Mouse (Mus musculus) testis, adult 2 months (tissue): ENCODE measurements around the gene Plrg1.

Source experiments
- CTCF ChIP-seq: fragments of 200-500 bp; IDR thresholded peaks from 2 replicates; pipeline ENCODE4 v1.5.1; 2012; ENCODE audit warnings: low read depth, mild to moderate bottlenecking, inconsistent platforms, low read length, moderate library complexity; ENCODE audit not compliant: control insufficient read depth, insufficient read depth, insufficient replicate concordance
- POLR2A ChIP-seq: fragments of 200-500 bp; IDR thresholded peaks from 2 replicates; pipeline ENCODE4 v1.6.1; 2012; ENCODE audit warnings: low read depth, mild to moderate bottlenecking, inconsistent platforms, low read length, moderate library complexity; ENCODE audit not compliant: control insufficient read depth

- TF ChIP-seq CTCF (no peak), POLR2A (no peak)
These were observed 42.3 kb downstream of the Plrg1 start for GRCm38 (mm10) chr3:83097586-83097985.
